Mouse (Mus musculus): ENCODE measurements around the gene Shc3. TPM values are rescaled to one million over a fixed set of nuclear protein-coding genes. Genes with fewer than 3 reads are reported as not detected.
A peak's percentile ranks its signal among the peaks of the same experiment; 100 is the strongest.

Gene Shc3
- total RNA-seq, 2 experiments from 2014 or later, result 3.7 to 3.8 TPM

DNA sequence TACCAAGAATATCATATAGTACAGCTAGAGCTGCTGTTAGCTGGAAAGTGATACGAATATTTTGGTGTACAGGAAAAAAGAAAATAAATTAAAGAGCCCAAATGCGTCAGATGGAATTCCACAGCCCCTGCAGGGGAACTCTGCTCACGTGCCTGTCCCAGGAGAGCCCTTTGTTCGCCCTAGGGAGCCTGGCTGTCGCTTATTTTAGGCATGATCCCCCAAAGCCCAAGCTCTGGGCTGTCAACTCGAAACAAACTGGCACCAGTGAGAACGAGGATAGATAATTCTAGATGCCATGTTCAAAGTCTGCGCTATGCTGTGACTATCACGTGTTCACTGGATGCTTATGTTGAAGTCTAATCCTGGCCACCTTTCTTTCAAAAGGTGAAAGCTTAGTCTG lies 892 bp upstream of the Shc3 start:
- DNase-seq, result no peak

DNA sequence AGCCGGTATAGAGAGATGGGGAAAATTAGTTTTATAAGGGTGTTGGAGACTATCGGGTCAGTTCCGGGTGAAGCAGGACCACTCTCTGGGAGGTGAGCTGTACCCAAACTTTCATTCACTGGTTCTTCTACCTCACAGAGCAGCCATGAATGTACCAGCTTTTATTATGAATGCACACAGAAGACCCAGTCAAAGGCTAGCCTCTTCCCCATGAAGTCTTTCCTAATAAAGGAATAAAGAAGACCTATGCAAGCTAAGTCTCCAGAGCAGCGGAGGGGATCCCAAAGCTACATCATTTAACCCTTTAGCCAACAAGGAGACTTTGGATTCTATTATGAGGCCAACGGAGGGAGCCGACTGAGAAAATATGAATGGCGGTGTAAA lies 458 bp upstream of the Shc3 start:
- DNase-seq, result no peak
- intact Hi-C loops (cut with DNase I), result loop anchor here (5.0 kb wide), 1 partner anchor 43 kb away; no protein-coding TSS in a partner anchor

More for the DNA sequence above, 892 bp upstream of the Shc3 start:
- intact Hi-C loops (cut with DNase I), result no loop called here

DNA sequence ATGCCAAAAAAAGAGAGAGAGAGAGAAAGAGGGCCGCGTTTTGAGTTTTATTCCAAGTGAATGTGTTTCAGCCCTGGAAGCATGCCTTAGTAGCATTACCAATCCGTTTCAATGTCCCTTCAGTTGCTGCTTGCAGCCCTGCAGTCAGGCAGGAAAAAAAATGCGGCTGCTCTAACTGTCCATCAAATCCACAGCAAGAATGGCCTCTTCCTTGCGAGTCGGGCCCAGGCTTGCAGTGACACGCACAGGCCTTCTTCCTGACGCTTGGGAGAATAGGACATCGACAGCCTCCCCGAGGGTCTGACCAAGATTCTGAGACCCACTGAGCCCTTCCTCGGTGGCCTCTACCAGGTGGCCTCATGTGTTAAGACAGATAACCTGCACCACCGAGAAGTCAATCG lies 718 bp downstream of the Shc3 start:
- DNase-seq, result peak; percentile 27 to 31
- intact Hi-C loops (cut with DNase I), result loop anchor here (5.0 kb wide), 1 partner anchor 44 kb away; no protein-coding TSS in a partner anchor

DNA sequence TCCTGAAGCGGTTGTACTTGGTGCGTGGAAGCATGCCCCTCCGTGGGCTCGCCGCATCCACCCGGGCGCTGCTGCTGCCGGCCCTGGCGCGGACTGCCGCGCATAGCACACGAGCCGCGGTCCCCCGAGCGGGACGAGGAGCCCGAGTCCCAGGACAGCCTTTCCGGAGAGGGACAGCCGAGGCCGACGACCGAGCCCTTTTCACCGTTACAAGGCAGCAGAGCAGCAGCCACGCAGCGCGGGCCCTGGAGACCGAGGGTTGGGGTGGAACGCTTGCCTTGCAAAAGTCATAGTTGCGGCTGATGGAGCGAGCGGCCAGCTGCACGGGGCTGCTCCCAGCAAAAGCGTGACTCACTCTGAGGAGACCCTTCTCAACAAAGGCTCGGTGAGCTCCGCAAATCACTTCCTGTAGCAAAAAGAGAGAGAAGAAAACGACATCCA lies 1.8 kb downstream of the Shc3 start:
- intact Hi-C loops (cut with DNase I), result loop anchor here (5.0 kb wide), 1 partner anchor 45 kb away; no protein-coding TSS in a partner anchor
- peak; percentile 42 to 50 for DNase-seq

DNA sequence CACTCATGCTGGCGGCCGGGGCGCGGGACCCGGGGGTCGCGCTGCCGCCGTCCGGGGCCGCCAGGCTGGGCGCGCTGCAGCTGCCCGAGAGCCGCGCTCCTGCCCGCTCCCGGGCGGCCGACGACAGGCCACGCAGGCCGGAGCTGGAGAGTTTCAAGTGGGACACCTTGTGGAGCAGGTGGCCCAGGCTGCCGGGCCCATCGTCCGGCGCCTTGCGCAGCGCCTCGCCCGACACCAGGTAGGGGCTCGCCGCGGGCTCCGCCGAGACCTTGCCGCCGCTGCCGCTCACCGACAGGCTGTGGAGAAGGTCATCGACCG lies 2.2 kb downstream of the Shc3 start:
- intact Hi-C loops (cut with DNase I), result loop anchor here (5.0 kb wide), 1 partner anchor 45 kb away; no protein-coding TSS in a partner anchor
- peak in 1 of 2 experiments; percentile 31 for DNase-seq

DNA sequence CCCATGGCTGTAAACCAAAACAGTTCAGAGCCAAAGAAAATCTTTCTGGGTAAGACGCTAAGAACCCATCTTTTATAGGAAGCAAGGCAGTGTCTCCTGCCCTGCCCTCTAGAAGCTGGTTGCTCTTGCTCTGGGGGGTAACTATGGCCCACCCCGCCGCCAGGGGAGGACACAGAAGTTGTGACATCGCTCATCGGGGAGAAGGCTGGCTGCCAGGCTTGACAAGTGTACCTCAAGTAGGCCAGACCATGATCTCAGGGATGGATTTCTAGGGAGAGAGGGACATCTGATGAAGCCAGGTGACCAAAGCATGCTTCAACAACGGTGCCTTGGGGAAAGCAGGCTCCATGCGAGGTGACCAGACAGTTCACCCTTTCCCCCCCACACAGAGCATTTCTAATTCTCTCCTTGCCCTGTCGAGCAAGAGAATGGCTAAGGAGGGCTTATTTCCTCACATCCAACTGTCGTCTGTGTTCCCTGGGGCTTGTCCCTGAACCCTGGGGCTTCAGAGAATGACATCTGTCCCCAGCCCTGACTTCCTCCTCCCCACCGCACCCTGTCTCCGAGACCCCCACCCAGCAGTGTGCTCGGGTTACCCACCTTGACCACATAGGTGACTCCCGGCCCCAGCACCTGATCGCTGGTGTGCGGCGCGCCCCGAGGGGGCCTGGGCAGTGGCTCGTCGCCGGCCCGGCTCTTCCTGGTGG lies 2.7 kb downstream of the Shc3 start:
- DNase-seq, result no peak
- intact Hi-C loops (cut with DNase I), result loop anchor here (5.0 kb wide), 1 partner anchor 46 kb away; no protein-coding TSS in a partner anchor

DNA sequence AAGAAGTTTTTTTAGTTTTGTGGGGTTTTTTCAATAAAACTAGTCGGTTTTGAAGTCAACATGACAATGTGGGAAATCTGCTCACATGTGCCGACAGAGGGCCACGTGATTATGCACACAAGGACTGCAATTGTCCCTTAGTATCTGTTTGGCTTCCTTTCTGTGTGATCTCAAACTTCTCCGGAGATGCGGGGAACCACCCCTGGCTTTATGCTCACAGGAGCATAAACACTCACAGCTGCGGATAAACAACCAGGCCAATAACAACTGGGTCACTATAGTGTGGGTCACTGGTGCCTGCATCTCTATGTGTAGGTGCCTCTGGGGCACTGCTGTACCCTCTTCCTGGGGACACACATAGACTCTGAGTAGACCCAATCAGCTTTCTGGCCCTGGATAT lies 4.5 kb downstream of the Shc3 start:
- intact Hi-C loops (cut with DNase I), result loop anchor here (5.0 kb wide), 1 partner anchor 48 kb away; no protein-coding TSS in a partner anchor
- DNase-seq, result no peak

DNA sequence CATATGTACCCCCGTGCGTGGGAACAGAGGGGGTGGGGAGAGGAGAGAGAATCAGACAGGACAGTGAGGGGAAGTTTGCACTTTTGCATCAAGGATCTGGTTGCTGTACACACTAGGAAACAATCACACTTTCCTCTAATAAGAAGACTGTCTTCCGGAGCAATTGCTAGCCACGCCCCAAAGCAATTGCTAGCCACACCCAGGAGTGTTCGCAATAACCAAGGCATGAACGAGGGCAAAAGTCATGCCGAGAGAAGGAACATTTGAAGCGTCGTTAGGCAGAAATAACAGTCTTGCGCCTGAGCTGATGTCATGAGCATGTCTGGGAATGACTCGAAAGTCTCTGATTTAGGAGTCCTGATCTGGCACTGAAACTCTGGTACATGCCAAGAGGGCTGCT lies 15.9 kb downstream of the Shc3 start:
- intact Hi-C loops (cut with DNase I), result no loop called here
- DNase-seq, result no peak

DNA sequence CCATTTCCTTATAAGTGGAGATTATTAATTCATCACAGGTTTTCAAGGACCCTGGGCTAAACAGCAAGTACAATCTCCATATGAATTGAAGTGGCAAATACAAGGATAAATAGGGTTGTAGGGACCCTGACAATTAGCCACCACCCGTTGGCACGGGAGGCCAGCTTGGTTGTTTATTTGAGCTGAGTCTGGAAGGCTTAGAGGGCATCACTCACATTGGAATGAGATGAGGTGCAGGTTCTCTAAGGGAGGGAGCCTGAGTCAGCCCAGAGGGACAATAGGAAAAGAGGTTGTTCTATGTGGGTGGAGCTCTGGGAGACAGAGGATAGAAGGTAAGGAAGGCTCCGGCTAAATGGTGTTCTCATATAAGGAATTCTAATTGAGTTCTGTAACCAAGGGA lies 17.0 kb downstream of the Shc3 start:
- intact Hi-C loops (cut with DNase I), result no loop called here
- no peak for DNase-seq

DNA sequence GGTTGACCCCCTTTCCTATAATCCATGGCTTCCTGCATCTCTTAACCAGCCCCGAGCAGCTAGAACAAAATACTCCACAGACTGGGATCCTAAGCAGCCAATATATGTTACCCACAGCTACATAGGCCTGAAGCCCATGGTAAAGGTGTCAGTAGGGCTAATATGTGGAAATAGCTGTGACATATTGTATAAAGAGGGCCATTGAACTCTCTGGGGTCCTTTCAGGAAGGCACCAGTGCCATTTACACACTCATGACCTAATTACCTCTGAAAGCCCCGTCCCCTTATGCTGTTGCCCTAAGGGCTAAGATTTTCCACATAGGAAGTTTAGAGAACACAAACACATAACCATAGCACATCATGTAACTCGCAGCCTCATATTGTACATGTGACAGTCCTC lies 17.4 kb downstream of the Shc3 start:
- intact Hi-C loops (cut with DNase I), result no loop called here
- no peak for DNase-seq

DNA sequence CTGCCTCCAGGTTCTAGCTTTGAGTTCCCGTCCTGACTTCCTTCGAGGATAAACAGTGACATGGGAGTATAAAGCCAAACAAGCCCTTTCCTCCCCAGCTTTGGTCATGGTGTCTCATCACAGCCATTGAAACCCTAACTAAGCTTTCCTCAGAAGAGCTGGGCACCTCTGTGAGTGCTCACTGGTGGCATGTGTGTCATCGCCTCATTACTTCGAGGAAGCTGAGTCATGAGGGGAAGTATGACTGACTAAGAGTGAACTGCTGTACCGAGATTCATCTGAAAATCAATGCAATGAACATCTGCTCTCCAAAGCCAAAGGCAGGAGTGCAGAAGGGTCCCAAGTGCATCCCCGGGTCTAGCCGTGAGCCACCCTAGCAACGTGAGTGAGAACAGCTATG lies 29.4 kb downstream of the Shc3 start:
- no peak for DNase-seq
- intact Hi-C loops (cut with DNase I), result no loop called here

DNA sequence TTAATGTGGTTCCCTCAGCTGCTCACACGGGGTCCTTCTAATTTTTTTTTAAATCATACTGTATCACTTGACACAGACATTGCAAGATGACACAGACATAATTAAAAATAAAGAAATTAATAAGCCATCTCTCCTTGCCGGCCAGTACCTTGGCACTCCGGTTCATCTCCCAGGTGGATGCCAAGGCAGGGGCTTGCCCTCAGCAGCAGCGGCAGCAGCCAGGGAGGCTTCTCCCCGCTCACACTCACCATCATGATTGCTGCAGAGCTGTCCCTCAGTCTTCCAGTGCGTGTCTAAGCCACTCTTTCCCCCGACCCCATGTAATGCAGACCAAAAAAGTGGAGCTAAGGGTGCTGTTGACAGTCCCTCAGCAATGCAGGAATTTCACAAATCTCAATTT lies 33.9 kb downstream of the Shc3 start:
- intact Hi-C loops (cut with DNase I), result no loop called here
- no peak for DNase-seq

DNA sequence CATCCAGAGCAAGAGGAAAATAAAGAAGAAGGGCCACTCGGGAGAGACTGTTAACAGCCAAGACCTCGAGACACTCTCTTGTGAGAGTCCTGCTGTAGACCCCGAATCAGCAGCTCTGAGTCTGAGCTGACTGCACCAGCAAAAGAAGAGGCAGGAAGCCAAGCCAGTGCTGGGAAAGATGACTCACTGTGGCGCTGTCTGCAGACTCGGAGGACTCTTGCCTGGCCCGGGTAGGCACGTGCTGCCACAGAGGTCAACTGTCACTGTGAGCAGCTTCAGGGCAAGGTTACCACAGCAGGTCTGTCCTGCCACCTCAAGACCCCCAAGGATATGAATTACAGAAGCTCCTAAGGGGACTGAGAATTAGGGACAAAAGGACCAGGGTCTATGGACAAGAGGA lies 42.7 kb downstream of the Shc3 start:
- peak; percentile 62 to 67 for DNase-seq
- intact Hi-C loops (cut with DNase I), result no loop called here

DNA sequence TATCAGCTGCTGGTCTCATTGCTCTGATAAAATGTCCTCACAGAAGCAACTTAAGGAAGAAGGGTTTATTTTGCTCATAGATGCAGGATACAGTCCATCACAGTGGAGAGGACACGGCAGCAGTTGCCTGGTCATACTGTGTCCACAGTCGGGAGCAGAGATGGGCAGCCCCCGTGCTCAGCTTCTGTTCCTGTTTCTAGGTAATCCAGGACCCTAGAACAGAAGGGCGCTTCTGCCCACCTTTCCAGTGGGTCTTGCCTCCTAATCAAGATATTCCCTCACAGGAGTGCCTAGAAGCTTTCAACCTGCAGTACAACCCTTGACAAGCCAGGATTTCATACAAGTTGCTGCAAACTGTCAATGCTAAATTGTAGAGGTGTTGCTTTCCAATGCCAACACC lies 44.9 kb downstream of the Shc3 start:
- DNase-seq, result no peak
- intact Hi-C loops (cut with DNase I), result no loop called here

DNA sequence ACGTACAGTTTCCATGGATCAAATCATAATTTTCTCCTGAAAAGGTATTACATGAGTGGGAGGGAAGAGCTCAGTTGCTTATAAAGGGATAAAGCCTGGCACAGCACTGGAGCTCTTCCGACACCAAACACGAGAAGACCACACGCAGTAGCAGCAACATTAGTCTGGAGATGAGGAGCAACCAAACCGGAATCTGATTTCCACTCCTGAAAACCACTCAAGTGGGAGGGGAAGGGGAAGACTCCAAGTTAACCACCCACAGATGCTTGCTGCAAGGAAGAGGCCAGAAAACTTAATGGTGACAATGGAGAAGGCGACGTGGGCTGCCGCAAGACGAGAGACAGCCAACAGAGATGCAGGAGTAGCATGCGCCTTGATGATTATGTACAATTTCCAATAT lies 45.9 kb downstream of the Shc3 start:
- intact Hi-C loops (cut with DNase I), result no loop called here
- DNase-seq, result no peak

DNA sequence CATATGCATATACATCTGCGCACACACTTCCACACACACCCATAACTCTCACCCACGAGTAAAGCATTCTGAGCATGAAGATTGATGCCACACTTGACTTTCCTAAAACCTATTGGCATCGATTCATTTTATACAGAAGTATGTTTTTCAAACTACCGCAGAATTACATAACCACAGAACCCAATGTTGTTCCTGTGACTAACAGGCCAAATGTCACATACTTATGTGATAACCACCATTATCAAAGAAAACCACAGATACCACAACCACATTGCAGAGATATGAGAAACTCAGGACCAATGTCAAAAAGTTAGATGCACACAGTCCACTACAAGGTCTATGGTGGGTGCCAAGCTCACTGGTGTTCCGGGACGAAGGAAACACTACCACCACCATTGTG lies 50.3 kb downstream of the Shc3 start:
- intact Hi-C loops (cut with DNase I), result no loop called here
- DNase-seq, result no peak

DNA sequence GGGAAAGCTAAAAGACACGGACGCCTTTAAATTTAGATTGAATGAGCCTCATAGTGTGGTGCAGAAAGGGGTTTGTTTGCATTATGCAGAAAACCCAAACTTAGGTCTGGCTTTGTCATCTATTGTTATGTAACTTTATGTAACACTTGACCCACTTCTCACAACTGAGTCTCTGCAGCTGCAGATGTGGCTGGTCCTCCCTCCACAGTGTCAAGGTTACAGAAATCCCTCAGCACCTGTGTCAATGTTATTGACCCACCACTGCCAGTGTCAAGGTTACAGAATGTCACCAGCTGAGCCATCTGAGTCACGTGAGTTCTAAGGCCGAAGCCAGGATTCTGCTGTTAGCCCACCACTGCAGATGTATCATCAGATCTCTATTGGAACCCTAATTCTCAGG lies 51.3 kb downstream of the Shc3 start:
- intact Hi-C loops (cut with DNase I), result no loop called here

DNA sequence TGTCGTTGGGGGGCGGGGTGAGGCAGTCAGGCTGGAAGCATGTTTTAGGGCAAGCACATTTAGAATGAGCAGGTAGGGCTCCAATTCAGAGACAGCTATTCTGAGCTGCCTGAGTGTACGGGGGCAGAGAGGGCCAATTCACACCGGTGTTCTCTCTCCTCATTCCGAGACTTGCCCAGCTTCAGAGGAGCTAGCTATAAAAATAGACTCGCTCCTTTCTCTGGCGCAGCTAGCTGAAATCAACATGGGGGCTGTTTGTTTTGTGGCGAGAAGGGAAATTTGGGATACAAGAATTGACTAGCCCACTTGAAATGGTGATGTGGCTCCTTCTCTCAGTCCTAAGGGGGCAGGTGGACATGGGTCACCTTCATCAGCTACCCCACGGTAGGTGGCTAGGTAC lies 60.4 kb downstream of the Shc3 start:
- DNase-seq, result no peak
- intact Hi-C loops (cut with DNase I), result no loop called here

More for the DNA sequence above, 51.3 kb downstream of the Shc3 start:
- no peak for DNase-seq

DNA sequence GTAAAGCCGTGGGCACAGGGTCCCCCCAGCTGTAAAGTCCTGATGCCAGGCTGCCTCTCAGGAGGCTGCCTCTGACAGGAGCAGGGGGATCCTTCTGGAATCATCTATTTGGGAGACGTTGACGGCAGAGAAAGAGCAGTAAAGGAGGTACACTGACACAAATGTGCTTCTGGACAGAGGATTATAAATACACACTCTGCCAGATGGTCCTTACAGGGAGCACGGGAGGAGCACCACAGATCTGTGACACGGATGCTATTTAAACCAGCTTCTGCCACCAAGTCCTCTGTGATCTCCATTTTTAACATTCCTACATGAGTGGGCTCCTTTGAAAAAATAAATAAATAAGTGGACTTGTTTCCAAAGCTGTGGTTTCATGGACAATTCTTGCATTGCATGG lies 63.5 kb downstream of the Shc3 start:
- DNase-seq, result no peak
- intact Hi-C loops (cut with DNase I), result no loop called here

DNA sequence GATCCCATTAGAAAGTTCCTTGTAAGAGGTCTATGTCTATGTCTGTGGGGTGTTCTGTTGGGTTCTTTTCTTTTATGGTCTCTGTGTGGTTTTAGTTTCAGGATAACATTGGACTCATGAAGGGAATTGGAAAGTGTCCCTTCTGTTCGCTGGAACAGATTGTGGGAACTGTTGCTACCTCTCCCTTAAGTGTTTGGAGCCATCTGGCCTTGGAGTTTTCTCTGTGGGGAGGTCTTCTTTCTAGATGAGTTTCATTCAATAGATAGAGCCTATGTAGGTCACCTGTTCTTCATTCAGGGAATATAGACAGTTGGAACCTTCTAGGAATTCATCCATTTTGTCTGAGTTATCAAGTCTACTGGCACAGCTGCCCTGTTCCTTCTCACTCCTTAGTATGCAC lies 69.5 kb downstream of the Shc3 start:
- intact Hi-C loops (cut with DNase I), result no loop called here
- DNase-seq, result no peak

DNA sequence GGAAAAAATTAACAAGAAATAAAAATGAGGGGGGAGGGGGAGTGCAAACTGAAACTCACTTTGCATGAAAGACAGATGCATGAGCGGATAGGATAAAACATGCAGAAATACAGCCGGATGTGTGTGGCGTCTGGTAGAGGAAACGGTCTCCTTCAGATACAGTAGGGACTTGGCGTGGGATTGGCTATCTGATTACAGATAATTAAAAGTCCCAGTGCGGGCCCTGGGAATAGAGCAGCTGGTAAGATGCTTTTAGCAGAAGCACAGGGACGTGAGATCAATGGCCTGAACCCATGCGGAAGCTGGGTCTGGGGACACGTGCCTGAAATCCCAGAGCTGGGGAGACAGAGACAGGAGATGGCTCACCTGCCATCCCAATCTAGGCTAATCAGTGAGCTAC lies 75.5 kb downstream of the Shc3 start:
- no peak for DNase-seq
- intact Hi-C loops (cut with DNase I), result no loop called here

DNA sequence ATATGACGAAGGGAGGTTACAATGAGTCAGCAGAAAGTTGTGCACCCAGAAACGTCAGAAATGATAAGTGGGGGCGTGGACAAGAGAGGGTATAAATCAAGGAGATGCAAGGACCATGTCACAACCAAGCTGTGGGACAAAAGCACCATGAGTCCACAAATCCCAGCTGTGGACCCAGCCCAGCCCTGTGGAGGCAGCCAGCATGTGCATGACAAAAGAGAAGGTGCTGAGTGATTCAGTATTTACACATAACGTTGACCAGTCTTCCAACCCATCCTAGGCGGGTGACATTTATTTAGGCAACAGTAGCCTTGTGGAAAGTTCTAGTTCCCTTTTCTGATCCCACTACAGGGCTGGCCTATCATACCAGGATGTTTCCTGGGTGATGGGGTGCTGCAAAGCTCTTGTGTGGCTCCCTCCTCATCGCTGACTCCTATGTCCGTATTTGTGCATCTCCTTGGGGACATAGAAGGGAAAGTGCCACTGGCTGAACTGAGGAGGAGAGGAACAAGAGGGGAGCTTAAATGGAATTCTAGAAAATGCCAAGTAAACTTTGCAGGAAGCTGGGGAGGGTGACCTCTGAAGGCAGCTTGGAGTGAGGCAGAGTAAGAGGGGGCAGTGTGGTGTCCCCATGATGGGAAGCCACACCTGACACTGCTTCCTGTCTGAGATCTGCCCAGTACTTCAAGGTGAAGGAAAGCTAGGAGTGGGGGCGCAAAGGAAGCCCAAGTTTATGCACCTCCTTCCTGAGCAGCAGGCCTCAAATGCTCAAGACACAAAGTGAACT lies 77.4 kb downstream of the Shc3 start:
- intact Hi-C loops (cut with DNase I), result no loop called here
- DNase-seq, result no peak
